Mouse (Mus musculus) lung, adult 2 months (tissue): ENCODE results near the gene Ccp110.

Source experiments
- CTCF ChIP-seq: fragments of 200-500 bp; IDR thresholded peaks from 2 replicates; pipeline ENCODE4 v1.5.1; 2011; ENCODE audit warnings: mild to moderate bottlenecking, low read length, control low read depth; ENCODE audit not compliant: insufficient read depth
- POLR2A ChIP-seq: fragments of 200-500 bp; IDR thresholded peaks from 2 replicates; pipeline ENCODE4 v1.6.1; 2011; ENCODE audit warnings: low read depth, mild to moderate bottlenecking, control low read depth, low read length, borderline replicate concordance; ENCODE audit errors: extremely low read depth

- no peak for TF ChIP-seq POLR2A
- TF ChIP-seq CTCF = no peak
These were observed 52.4 kb downstream of the Ccp110 start for GRCm38 (mm10) chr7:118764725-118765124.
